Mouse (Mus musculus) c-Kit-positive CD71-negative TER-119-negative erythroid progenitor cells, embryonic 14.5 days (primary cell): ENCODE results near the gene Ippk.
A peak's percentile ranks its signal among the peaks of the same experiment; 100 is the strongest.

Experiments used
- DNase-seq: peaks from one replicate; pipeline ENCODE4 v3.0.0-alpha.2; 2013; ENCODE audit warnings: low read depth

Ippk gene

GRCm38 (mm10) chr13:49420754-49421605, at the start of gene Ippk:
TSS of gene Ippk (plus strand) at chr13:49421249.
- DNase-seq = peak; percentile 94

- DNase-seq = peak; percentile 71
Measured at GRCm38 (mm10) chr13:49371428-49371899, 49.6 kb upstream of the Ippk start.

GRCm38 (mm10) chr13:49372370-49373060, 48.5 kb upstream of the Ippk start:
- DNase-seq = no peak

- DNase-seq = no peak
Measured at GRCm38 (mm10) chr13:49374304-49374703, 46.7 kb upstream of the Ippk start.

- no peak for DNase-seq
Measured at GRCm38 (mm10) chr13:49374730-49375129, 46.3 kb upstream of the Ippk start.

GRCm38 (mm10) chr13:49377608-49378007, 43.4 kb upstream of the Ippk start:
- DNase-seq = no peak

- DNase-seq = no peak
Measured at GRCm38 (mm10) chr13:49379301-49379700, 41.7 kb upstream of the Ippk start.

GRCm38 (mm10) chr13:49381230-49381629, 39.8 kb upstream of the Ippk start:
- peak; percentile 83 for DNase-seq

GRCm38 (mm10) chr13:49382997-49383396, 38.1 kb upstream of the Ippk start:
- no peak for DNase-seq

- DNase-seq = no peak
Measured at GRCm38 (mm10) chr13:49384751-49385463, 36.1 kb upstream of the Ippk start.

- DNase-seq = peak; percentile 33
Measured at GRCm38 (mm10) chr13:49391374-49391773, 29.7 kb upstream of the Ippk start.

GRCm38 (mm10) chr13:49393579-49393978, 27.5 kb upstream of the Ippk start:
- DNase-seq = no peak

GRCm38 (mm10) chr13:49394886-49395447, 26.1 kb upstream of the Ippk start:
- DNase-seq = no peak

- DNase-seq = no peak
Measured at GRCm38 (mm10) chr13:49396798-49397197, 24.3 kb upstream of the Ippk start.

- DNase-seq = no peak
Measured at GRCm38 (mm10) chr13:49398191-49398590, 22.9 kb upstream of the Ippk start.

GRCm38 (mm10) chr13:49400139-49400538, 20.9 kb upstream of the Ippk start:
- DNase-seq = no peak

GRCm38 (mm10) chr13:49402628-49403027, 18.4 kb upstream of the Ippk start:
- DNase-seq = no peak

GRCm38 (mm10) chr13:49407795-49408194, 13.3 kb upstream of the Ippk start:
- no peak for DNase-seq

GRCm38 (mm10) chr13:49421606-49421917, 513 bp downstream of the Ippk start:
- peak; percentile 16 for DNase-seq

- peak; percentile 2 for DNase-seq
Measured at GRCm38 (mm10) chr13:49421959-49422358, 910 bp downstream of the Ippk start.

GRCm38 (mm10) chr13:49426736-49427135, 5.7 kb downstream of the Ippk start:
- DNase-seq = no peak

- no peak for DNase-seq
Measured at GRCm38 (mm10) chr13:49428042-49428675, 7.1 kb downstream of the Ippk start.
